ENCODE assay signal across 21 mouse cellular contexts in the genomic region with DNA sequence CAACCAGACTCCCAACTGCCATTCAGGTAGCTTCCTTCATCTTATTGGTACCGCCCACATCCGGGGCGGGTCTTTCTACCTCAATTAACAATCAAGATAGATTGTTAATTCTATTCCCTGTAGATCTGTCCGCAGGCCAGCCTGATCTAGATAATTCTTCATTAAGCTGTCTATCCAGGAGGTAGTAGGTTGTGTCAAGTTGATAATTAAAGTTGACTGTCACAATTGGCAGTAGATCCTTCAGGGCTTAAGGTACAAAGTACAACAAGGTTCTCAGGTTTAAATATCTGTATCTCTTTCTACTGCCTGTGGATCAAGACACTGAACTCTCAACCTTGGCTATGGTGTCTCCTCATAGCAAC. TPM values are rescaled to one million over a fixed set of nuclear protein-coding genes. Genes with fewer than 3 reads are reported as not detected.
DNase-seq lines count a peak whose midpoint lies in the region; ATAC-seq and TF ChIP-seq lines count a peak whose summit lies in the region.
"Had no signal": no experiment of that assay in that cellular context is flagged by ENCODE, and none has a peak within 500 bp of the region (broad histone marks: within the 10 kb centered on the region; RNA-seq: fewer than 3 reads in every experiment).

No protein-coding gene starts in this region.

- no peak overlapping the region for H3K4me2 ChIP-seq in hindbrain, embryonic 11.5 days (replicated peaks; ENCODE audit: low read depth, low read length)
- H3K4me2 ChIP-seq in limb, embryonic 13.5 days (replicated peaks) = no peak overlapping the region
- no peak overlapping the region for H3K4me2 ChIP-seq in heart, embryonic 11.5 days
- H3K4me2 ChIP-seq: embryonic facial prominence, embryonic 13.5 days; intestine, embryonic 15.5 days had no signal

- ATAC-seq in hindbrain, embryonic 11.5 days (ENCODE audit: low FRiP score) = peak; percentile 36; the same call in 1 of the 2 replicates
- no peak for ATAC-seq in limb, embryonic 13.5 days (ENCODE audit: low FRiP score, low read depth)
- no peak for ATAC-seq in heart, embryonic 11.5 days (replicated peaks; ENCODE audit: insufficient number of reproducible peaks, low FRiP score, low TSS enrichment)
- ATAC-seq: intestine, embryonic 15.5 days; Patski had no signal

- 82% methylated on average over 4 of the region's 4 CpGs for WGBS in kidney, adult 2 months
- 81% methylated on average over 4 of the region's 4 CpGs for WGBS in hindbrain, embryonic 11.5 days
- WGBS in limb, embryonic 13.5 days = 93% methylated on average over 4 of the region's 4 CpGs
- WGBS in heart, embryonic 11.5 days (ENCODE audit: insufficient replicate concordance) = 83% methylated on average over 4 of the region's 4 CpGs

- H3K9me3 ChIP-seq in ES-Bruce4 (replicated peaks; ENCODE audit: control insufficient read depth, insufficient read depth, low read length, poor library complexity, severe bottlenecking) = no peaks in the 10 kb centered on the region
- no peaks in the 10 kb centered on the region for H3K9me3 ChIP-seq in hindbrain, embryonic 11.5 days (ENCODE audit: control insufficient read depth, low read length)
- peaks cover 4% of the 10 kb centered on the region; the same call in 1 of the 2 replicates for H3K9me3 ChIP-seq in limb, embryonic 13.5 days
- H3K9me3 ChIP-seq in heart, embryonic 11.5 days (replicated peaks; ENCODE audit: control insufficient read depth, low read length) = no peaks in the 10 kb centered on the region
- H3K9me3 ChIP-seq: embryonic facial prominence, embryonic 13.5 days; intestine, embryonic 15.5 days had no signal

- no peak for TF ChIP-seq EP300 in ES-Bruce4 (IDR thresholded peaks at IDR 0.05; ENCODE audit: insufficient read depth, low read depth, low read length)

- no peak overlapping the region for H3K4me3 ChIP-seq in kidney, adult 2 months (ENCODE audit: insufficient read depth, low read depth, low read length)
- H3K4me3 ChIP-seq in ES-Bruce4 (ENCODE audit: low read depth, low read length) = peak overlapping the region; percentile 6; the same call in 1 of the 2 replicates
- no peak overlapping the region for H3K4me3 ChIP-seq in hindbrain, embryonic 11.5 days (ENCODE audit: low read depth, low read length)
- no peak overlapping the region for H3K4me3 ChIP-seq in limb, embryonic 13.5 days
- no peak overlapping the region for H3K4me3 ChIP-seq in heart, embryonic 11.5 days (ENCODE audit: low read depth, low read length)
- H3K4me3 ChIP-seq: embryonic facial prominence, embryonic 13.5 days; intestine, embryonic 15.5 days; myocyte had no signal

- no peak for TF ChIP-seq CTCF in kidney, adult 2 months (conservative IDR thresholded peaks at IDR 0.05; ENCODE audit: insufficient read depth, insufficient read length, low read depth, low read length)
- TF ChIP-seq CTCF in ES-Bruce4 (IDR thresholded peaks at IDR 0.05; ENCODE audit: low read depth, low read length) = no peak

- no peak overlapping the region for H3K27ac ChIP-seq in kidney, adult 2 months (ENCODE audit: insufficient read depth, low read depth, low read length)
- no peak overlapping the region for H3K27ac ChIP-seq in ES-Bruce4 (ENCODE audit: insufficient read depth, low read length)
- H3K27ac ChIP-seq in hindbrain, embryonic 11.5 days (ENCODE audit: low read depth, low read length) = no peak overlapping the region
- H3K27ac ChIP-seq in limb, embryonic 13.5 days = 0 out of 2 replicates have a peak overlapping the region, but pooled peaks have one; percentile 79
- H3K27ac ChIP-seq in heart, embryonic 11.5 days (ENCODE audit: low read depth, low read length) = no peak overlapping the region
- H3K27ac ChIP-seq: intestine, embryonic 15.5 days had no signal

- no peaks in the 10 kb centered on the region for H3K27me3 ChIP-seq in kidney, adult 2 months (replicated peaks; ENCODE audit: control insufficient read depth, insufficient read depth, low read length)
- no peaks in the 10 kb centered on the region for H3K27me3 ChIP-seq in ES-Bruce4 (ENCODE audit: control insufficient read depth, insufficient read depth, low read length, poor library complexity, severe bottlenecking)
- no peaks in the 10 kb centered on the region for H3K27me3 ChIP-seq in hindbrain, embryonic 11.5 days (ENCODE audit: control insufficient read depth, insufficient read depth, low read length)
- H3K27me3 ChIP-seq in limb, embryonic 13.5 days = no peaks in the 10 kb centered on the region
- H3K27me3 ChIP-seq in heart, embryonic 11.5 days (ENCODE audit: control insufficient read depth, insufficient read depth, low read length) = no peaks in the 10 kb centered on the region
- H3K27me3 ChIP-seq: CH12.LX; intestine, embryonic 15.5 days had no signal

- 0 out of 2 replicates have a peak, but pooled peaks cover 4% of the 10 kb centered on the region for H3K4me1 ChIP-seq in kidney, adult 2 months (ENCODE audit: control insufficient read depth, insufficient read depth, low read length)
- no peaks in the 10 kb centered on the region for H3K4me1 ChIP-seq in ES-Bruce4 (ENCODE audit: control insufficient read depth, insufficient read depth, low read length)
- peaks cover 2% of the 10 kb centered on the region; the same call in 1 of the 2 replicates for H3K4me1 ChIP-seq in hindbrain, embryonic 11.5 days (replicated peaks; ENCODE audit: control insufficient read depth, insufficient read depth, low read length)
- H3K4me1 ChIP-seq in limb, embryonic 13.5 days = peaks cover 40% of the 10 kb centered on the region
- no peaks in the 10 kb centered on the region for H3K4me1 ChIP-seq in heart, embryonic 11.5 days (ENCODE audit: control insufficient read depth, insufficient read depth, low read length)
- H3K4me1 ChIP-seq: intestine, embryonic 15.5 days had no signal

- DNase-seq in kidney, adult 2 months = peak; percentile 55
- no peak for DNase-seq in kidney, postnatal 10 days
- DNase-seq in hindbrain, embryonic 11.5 days (ENCODE audit: low spot score) = peak; percentile 26
- DNase-seq in MN1 (ENCODE audit: low spot score) = no peak
- DNase-seq in natural killer cell, adult 2 months (ENCODE audit: low spot score in 2 of 2) = no peak
- DNase-seq: adrenal gland, postnatal 14 days; cerebellum, postnatal 14 days; heart, adult 11 months; heart, postnatal 36 days; liver; lung, postnatal 10 days; spleen, adult 18-20 months; thymus, adult 2 months had no signal

- H3K9ac ChIP-seq in ES-Bruce4 (ENCODE audit: low read depth, poor library complexity, severe bottlenecking) = no peak overlapping the region
- no peak overlapping the region for H3K9ac ChIP-seq in hindbrain, embryonic 11.5 days (ENCODE audit: low read depth, low read length)
- no peak overlapping the region for H3K9ac ChIP-seq in limb, embryonic 13.5 days
- H3K9ac ChIP-seq in heart, embryonic 11.5 days (ENCODE audit: low read depth, low read length) = no peak overlapping the region
- H3K9ac ChIP-seq: embryonic facial prominence, embryonic 13.5 days; intestine, embryonic 15.5 days had no signal

- TF ChIP-seq POLR2A in kidney, adult 2 months (IDR thresholded peaks at IDR 0.05; ENCODE audit: low read depth, low read length) = no peak
- TF ChIP-seq POLR2A in ES-Bruce4 (IDR thresholded peaks at IDR 0.05; ENCODE audit: insufficient read depth, low read length) = no peak

- H3K36me3 ChIP-seq in kidney, adult 2 months (ENCODE audit: control insufficient read depth, insufficient read depth, low read length) = no peaks in the 10 kb centered on the region
- H3K36me3 ChIP-seq in ES-Bruce4 (ENCODE audit: control insufficient read depth, insufficient read depth, low read length, poor library complexity, severe bottlenecking) = no peaks in the 10 kb centered on the region
- no peaks in the 10 kb centered on the region for H3K36me3 ChIP-seq in hindbrain, embryonic 11.5 days (ENCODE audit: control insufficient read depth, insufficient read depth, low read length)
- no peaks in the 10 kb centered on the region for H3K36me3 ChIP-seq in limb, embryonic 13.5 days
- H3K36me3 ChIP-seq in heart, embryonic 11.5 days (ENCODE audit: control insufficient read depth, insufficient read depth, low read length) = no peaks in the 10 kb centered on the region
- H3K36me3 ChIP-seq: embryonic facial prominence, embryonic 13.5 days; intestine, embryonic 15.5 days had no signal

RNA-seq across cellular contexts. Expression of gene Erg, which starts 14.8 kb away (rescaled TPM):
- polyA plus RNA-seq in kidney, adult 2 months (2012; rRNA removed) = 15.3 and 20.0 TPM in 2 replicates
- polyA plus RNA-seq in ES-Bruce4 (2011; ENCODE audit: insufficient read depth, insufficient read length, low read depth, missing spikeins) = 0.21 and 0.28 TPM in 2 replicates
- 3.0 and 3.4 TPM in 2 replicates for polyA plus RNA-seq in hindbrain, embryonic 11.5 days (2014; fragmentation: Nextera tagmentation; extraction: Ambion mirVana)
- 27.7 and 33.0 TPM in 2 replicates for polyA plus RNA-seq in limb, embryonic 13.5 days (2015; fragmentation: Nextera tagmentation; extraction: Ambion mirVana)
- 4.5 and 4.8 TPM in 2 replicates for polyA plus RNA-seq in heart, embryonic 11.5 days (2014; fragmentation: Nextera tagmentation; extraction: Ambion mirVana)
- polyA plus RNA-seq: Patski had no signal

Comparison
In these comparisons a context has a peak if more than half of its experiments do, and no peak if none do; other contexts are left out.
1. DNase-seq: peak in kidney, adult 2 months (single experiment) and hindbrain, embryonic 11.5 days (single experiment); none in kidney, postnatal 10 days (single experiment), MN1 (single experiment) and natural killer cell, adult 2 months (0 of 2).